Mouse (Mus musculus): ENCODE measurements around the gene Bcl2l13.

DNA sequence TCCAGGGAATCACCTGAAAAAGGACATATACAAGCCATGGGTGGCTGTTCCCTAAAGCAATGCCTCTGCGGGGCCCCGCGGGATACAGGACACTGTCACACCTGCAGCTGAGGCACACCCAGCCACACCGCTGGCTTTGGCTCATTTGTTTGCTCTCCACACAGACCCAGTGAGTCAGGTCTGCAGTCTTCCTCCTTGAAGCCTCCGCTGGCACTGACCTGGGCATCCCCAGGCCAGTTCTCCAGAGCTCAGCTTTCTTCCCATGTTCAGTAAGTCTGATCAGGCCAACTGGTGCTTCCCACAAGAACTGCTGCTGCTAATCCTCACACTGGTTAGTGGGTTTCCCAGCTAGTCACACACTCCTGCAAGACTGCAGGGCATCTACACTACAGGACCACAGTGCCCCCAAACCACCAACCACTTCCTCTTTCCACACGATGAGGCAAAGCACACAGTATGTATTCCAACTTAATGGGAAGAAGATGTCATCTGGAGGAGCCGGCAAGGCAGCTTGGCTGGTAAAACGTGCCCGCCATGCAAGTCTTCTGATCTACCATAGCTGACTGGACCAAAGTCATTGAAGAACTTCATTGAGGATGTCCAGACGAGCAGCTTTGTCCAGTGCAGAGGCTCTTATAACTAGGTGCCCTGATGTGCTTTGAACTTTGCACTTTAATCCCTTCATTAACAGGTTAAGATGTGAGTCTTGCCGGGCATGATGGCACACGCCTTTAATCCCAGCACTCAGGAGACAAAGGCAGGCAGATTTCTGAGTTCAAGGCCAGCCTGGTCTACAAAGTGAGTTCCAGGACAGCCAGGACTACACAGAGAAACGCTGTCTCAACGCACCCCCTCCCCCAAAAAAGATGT, 66.0 kb downstream of the Bcl2l13 start:
- no peak for TF ChIP-seq CTCF (IDR thresholded peaks at IDR 0.05; ENCODE audit: extremely low read depth, insufficient read depth, low read length)
- TF ChIP-seq POLR2A (IDR thresholded peaks at IDR 0.05; ENCODE audit: extremely low read depth, insufficient read depth, low read length): no peak

Data from cortical plate, adult 2 months (tissue).